Mouse (Mus musculus) stomach, postnatal 0 days (tissue): ENCODE measurements around the gene Ctsw.

Experiments
- CTCF ChIP-seq: IDR thresholded peaks from 2 replicates; pipeline ENCODE4 v1.5.1; 2016; ENCODE audit warnings: antibody characterized with exemption, low read depth, mild to moderate bottlenecking, moderate library complexity
- EP300 ChIP-seq: optimal IDR thresholded peaks from 2 replicates; pipeline ENCODE3; 2016; ENCODE audit warnings: antibody characterized with exemption

GRCm38 (mm10) chr19:5471846-5472245 is 3.5 kb upstream of the Ctsw start:
- no peak for TF ChIP-seq CTCF
- TF ChIP-seq EP300, result no peak
